Mouse (Mus musculus): ENCODE results near the gene Trim80. TPM values are rescaled to one million over a fixed set of nuclear protein-coding genes. Genes with fewer than 3 reads are reported as not detected.

Gene Trim80
- polyA plus RNA-seq, 1 experiment from 2014 or later, result 0.19 TPM

DNA sequence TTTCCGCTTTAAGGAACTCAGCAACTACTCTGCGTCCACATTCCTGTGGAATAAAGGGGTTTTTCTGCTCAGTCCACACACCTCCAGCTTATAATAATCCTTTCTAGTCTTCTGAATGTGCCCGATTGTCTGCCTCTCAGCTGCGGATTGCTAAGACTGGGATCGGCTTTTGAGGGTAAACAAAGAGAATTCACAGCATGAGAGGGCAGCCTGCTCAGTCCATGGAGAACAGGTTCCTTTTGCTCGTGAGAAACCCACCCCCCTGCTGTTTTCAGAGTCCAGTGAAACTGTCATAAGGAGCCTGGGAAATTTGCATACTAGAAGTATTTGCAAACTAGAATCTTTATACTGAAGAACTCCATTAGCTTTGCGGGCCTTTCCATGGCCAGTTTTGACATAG is 30.8 kb upstream of the Trim80 start:
- Histone ChIP-seq H3K27ac (ENCODE audit: poor library complexity, severe bottlenecking) (no peak overlapping the region), H3K9ac (no peak overlapping the region), H3K36me3 (peaks cover 51% of the 10 kb centered on the region), H3K4me3 (no peak overlapping the region), H3K4me2 (no peak overlapping the region), H3K4me1 (replicated peaks) (peaks cover 18% of the 10 kb centered on the region), H3K27me3 (replicated peaks) (no peaks in the 10 kb centered on the region), H3K9me3 (replicated peaks) (no peaks in the 10 kb centered on the region)
- ATAC-seq (ENCODE audit: insufficient number of reproducible peaks, low FRiP score), result no peak
- WGBS, result 87% methylated on average over 7 of the region's 7 CpGs

- peak within 1 kb of the TSS; percentile 97 for H3K4me2 ChIP-seq
- no peaks in the 10 kb centered on the region for H3K9me3 ChIP-seq (replicated peaks)
- peak within 1 kb of the TSS; percentile 100 for H3K9ac ChIP-seq
- peaks cover 58% of the 10 kb centered on the region for H3K4me1 ChIP-seq (replicated peaks)
- peak within 1 kb of the TSS; percentile 92 for H3K27ac ChIP-seq (ENCODE audit: poor library complexity, severe bottlenecking)
- no peaks in the 10 kb centered on the region for H3K27me3 ChIP-seq (replicated peaks)
- peak; percentile 98 for ATAC-seq (ENCODE audit: insufficient number of reproducible peaks, low FRiP score)
- H3K36me3 ChIP-seq, result peaks cover 52% of the 10 kb centered on the region
- H3K4me3 ChIP-seq, result peak within 1 kb of the TSS; percentile 99
- WGBS, result under 1% methylated on average over 53 of the region's 56 CpGs
Observed at GRCm38 (mm10) chr11:115419531-115420237, 20.7 kb upstream of the Trim80 start, which contains the start of the genes Atp5h and Kctd2. Gene Atp5h, minus strand, starts transcription at chr11:115419962. Gene Kctd2, plus strand, starts transcription at chr11:115420128.

- Histone ChIP-seq H3K9me3 (replicated peaks) (no peaks in the 10 kb centered on the region), H3K36me3 (peaks cover 53% of the 10 kb centered on the region), H3K27ac (ENCODE audit: poor library complexity, severe bottlenecking) (peak overlapping the region; percentile 92), H3K4me1 (replicated peaks) (peaks cover 50% of the 10 kb centered on the region), H3K27me3 (replicated peaks) (no peaks in the 10 kb centered on the region), H3K4me3 (peak overlapping the region; percentile 99), H3K4me2 (peak overlapping the region; percentile 97), H3K9ac (peak overlapping the region; percentile 100)
- ATAC-seq (ENCODE audit: insufficient number of reproducible peaks, low FRiP score), result peak; percentile 60
- WGBS, result 1% methylated on average over 44 of the region's 45 CpGs
Observed at GRCm38 (mm10) chr11:115420336-115421190, 19.8 kb upstream of the Trim80 start.

DNA sequence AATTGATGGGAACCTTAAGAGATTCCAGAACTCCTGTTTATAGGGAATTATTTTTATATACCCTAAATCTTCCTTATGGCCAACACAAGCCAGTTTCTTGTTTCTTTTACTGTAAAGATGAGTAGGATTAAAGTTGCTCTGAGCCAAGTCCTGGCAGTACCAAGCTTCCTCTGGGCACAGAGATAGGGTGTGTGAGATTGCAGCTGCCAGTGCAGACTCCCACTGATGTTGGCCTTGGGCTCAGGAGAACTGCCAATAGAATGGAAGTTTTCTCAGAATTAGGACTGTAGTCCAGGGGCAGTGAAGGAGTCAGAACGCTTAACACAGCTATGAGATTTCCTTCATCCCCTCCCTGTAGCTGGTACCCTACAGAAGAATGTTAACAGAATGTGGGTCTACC is 19.0 kb upstream of the Trim80 start:
- Histone ChIP-seq H3K4me1 (replicated peaks) (peaks cover 42% of the 10 kb centered on the region), H3K27me3 (replicated peaks) (no peaks in the 10 kb centered on the region), H3K9me3 (replicated peaks) (no peaks in the 10 kb centered on the region), H3K4me3 (peak overlapping the region; percentile 99), H3K27ac (ENCODE audit: poor library complexity, severe bottlenecking) (no peak overlapping the region), H3K36me3 (peaks cover 51% of the 10 kb centered on the region), H3K9ac (peak overlapping the region; percentile 17; the same call in 1 of the 2 replicates), H3K4me2 (peak overlapping the region; percentile 97)
- WGBS, result 65% methylated on average over 1 of the region's 1 CpGs
- no peak for ATAC-seq (ENCODE audit: insufficient number of reproducible peaks, low FRiP score)

DNA sequence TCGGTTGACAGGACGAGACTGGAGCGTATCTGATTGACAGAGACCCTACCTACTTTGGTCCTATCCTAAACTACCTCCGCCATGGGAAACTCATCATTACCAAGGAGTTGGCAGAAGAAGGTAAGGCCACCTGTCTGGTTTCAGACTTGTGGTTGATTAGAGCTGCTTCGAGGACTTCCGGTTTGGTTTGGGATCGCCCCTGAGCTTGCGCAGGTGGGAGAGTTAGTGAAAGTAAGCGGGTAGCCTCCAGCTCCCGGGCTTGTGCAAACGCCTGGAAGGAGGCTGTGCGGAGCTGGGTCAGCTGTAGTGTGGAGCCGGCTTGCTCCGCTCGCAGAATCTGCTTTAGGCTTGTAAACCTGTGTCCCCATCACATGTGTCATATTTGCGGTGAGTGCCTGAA is 18.4 kb upstream of the Trim80 start:
- Histone ChIP-seq H3K4me2 (no peak overlapping the region), H3K9me3 (replicated peaks) (no peaks in the 10 kb centered on the region), H3K27me3 (replicated peaks) (no peaks in the 10 kb centered on the region), H3K4me1 (replicated peaks) (peaks cover 36% of the 10 kb centered on the region), H3K4me3 (no peak overlapping the region), H3K9ac (no peak overlapping the region), H3K36me3 (peaks cover 49% of the 10 kb centered on the region), H3K27ac (ENCODE audit: poor library complexity, severe bottlenecking) (no peak overlapping the region)
- 89% methylated on average over 16 of the region's 16 CpGs for WGBS
- no peak for ATAC-seq (ENCODE audit: insufficient number of reproducible peaks, low FRiP score)

DNA sequence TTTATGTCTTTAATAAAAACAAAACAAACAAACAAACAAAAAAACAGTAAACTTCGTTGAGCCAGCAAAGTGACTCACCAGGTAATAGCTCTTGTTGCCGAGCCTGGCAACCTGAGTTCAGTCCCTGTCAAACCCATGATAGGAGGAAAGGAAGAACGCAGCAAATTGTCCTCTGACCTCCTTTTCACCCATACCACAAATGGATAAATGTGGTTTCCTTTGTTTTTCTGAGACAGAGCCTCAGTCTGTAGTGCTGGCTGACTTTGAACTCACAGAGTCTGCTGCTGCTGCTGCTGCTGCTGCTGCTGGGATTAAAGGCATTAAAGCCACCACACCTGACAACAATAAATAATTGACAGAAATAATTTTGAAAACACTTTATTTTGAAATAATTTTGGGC is 17.3 kb upstream of the Trim80 start:
- 90% methylated on average over 3 of the region's 3 CpGs for WGBS
- H3K4me1 ChIP-seq (replicated peaks), result peaks cover 35% of the 10 kb centered on the region

DNA sequence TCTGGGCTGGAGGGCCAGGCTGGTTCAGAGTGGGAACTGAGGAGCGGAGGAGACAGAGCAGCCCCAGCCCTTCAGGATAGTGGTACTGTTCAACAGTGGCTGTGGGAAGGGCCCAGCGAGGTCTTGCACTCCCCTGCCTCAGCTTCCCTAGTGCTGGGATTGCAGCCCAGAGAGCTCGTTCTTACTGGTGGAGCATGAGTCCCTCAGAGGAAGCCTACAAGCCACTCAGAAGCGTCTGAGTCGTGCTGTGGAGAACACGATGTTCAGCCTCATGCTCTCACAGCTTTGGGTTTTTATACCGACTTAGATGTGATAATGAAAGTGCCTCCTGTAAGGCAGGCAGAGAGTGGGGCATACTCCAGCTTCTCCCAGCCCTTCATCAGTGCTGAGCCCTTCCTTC is 15.7 kb upstream of the Trim80 start:
- H3K4me1 ChIP-seq (replicated peaks), result peaks cover 25% of the 10 kb centered on the region
- no peak overlapping the region for H3K9ac ChIP-seq
- no peaks in the 10 kb centered on the region for H3K9me3 ChIP-seq (replicated peaks)
- WGBS, result 84% methylated on average over 7 of the region's 7 CpGs
- ATAC-seq (ENCODE audit: insufficient number of reproducible peaks, low FRiP score), result no peak
- no peak overlapping the region for H3K27ac ChIP-seq (ENCODE audit: poor library complexity, severe bottlenecking)
- peaks cover 57% of the 10 kb centered on the region for H3K36me3 ChIP-seq
- no peak overlapping the region for H3K4me2 ChIP-seq
- H3K27me3 ChIP-seq (replicated peaks), result no peaks in the 10 kb centered on the region
- H3K4me3 ChIP-seq, result no peak overlapping the region

More for the DNA sequence above, 17.3 kb upstream of the Trim80 start:
- H3K4me2 ChIP-seq, result no peak overlapping the region
- no peaks in the 10 kb centered on the region for H3K9me3 ChIP-seq (replicated peaks)
- no peak overlapping the region for H3K9ac ChIP-seq
- peaks cover 46% of the 10 kb centered on the region for H3K36me3 ChIP-seq
- H3K27ac ChIP-seq (ENCODE audit: poor library complexity, severe bottlenecking), result no peak overlapping the region
- H3K4me3 ChIP-seq, result no peak overlapping the region
- H3K27me3 ChIP-seq (replicated peaks), result no peaks in the 10 kb centered on the region
- no peak for ATAC-seq (ENCODE audit: insufficient number of reproducible peaks, low FRiP score)

- Histone ChIP-seq H3K27me3 (replicated peaks) (no peaks in the 10 kb centered on the region), H3K9me3 (replicated peaks) (no peaks in the 10 kb centered on the region), H3K36me3 (peaks cover 67% of the 10 kb centered on the region), H3K27ac (ENCODE audit: poor library complexity, severe bottlenecking) (no peak overlapping the region), H3K4me2 (no peak overlapping the region), H3K4me3 (no peak overlapping the region), H3K4me1 (replicated peaks) (peaks cover 24% of the 10 kb centered on the region), H3K9ac (no peak overlapping the region)
- WGBS, result 88% methylated on average over 6 of the region's 6 CpGs
- ATAC-seq (ENCODE audit: insufficient number of reproducible peaks, low FRiP score), result no peak
Observed at GRCm38 (mm10) chr11:115425671-115426070, 14.7 kb upstream of the Trim80 start.

- WGBS, result 34% methylated on average over 20 of the region's 20 CpGs
- Histone ChIP-seq H3K4me1 (replicated peaks) (peaks cover 11% of the 10 kb centered on the region), H3K36me3 (peaks cover 78% of the 10 kb centered on the region), H3K9ac (peak overlapping the region; percentile 6; the same call in 1 of the 2 replicates), H3K4me3 (no peak overlapping the region), H3K4me2 (0 out of 2 replicates have a peak overlapping the region, but pooled peaks have one; percentile 22), H3K27me3 (replicated peaks) (no peaks in the 10 kb centered on the region), H3K27ac (ENCODE audit: poor library complexity, severe bottlenecking) (peak overlapping the region; percentile 35), H3K9me3 (replicated peaks) (no peaks in the 10 kb centered on the region)
- peak; percentile 69 for ATAC-seq (ENCODE audit: insufficient number of reproducible peaks, low FRiP score)
Observed at GRCm38 (mm10) chr11:115427482-115428331, 12.6 kb upstream of the Trim80 start.

- Histone ChIP-seq H3K4me3 (no peak overlapping the region), H3K27me3 (replicated peaks) (no peaks in the 10 kb centered on the region), H3K36me3 (peaks cover 76% of the 10 kb centered on the region), H3K4me2 (no peak overlapping the region), H3K9ac (no peak overlapping the region), H3K9me3 (replicated peaks) (no peaks in the 10 kb centered on the region), H3K4me1 (replicated peaks) (peaks cover 11% of the 10 kb centered on the region), H3K27ac (ENCODE audit: poor library complexity, severe bottlenecking) (no peak overlapping the region)
- ATAC-seq (ENCODE audit: insufficient number of reproducible peaks, low FRiP score), result no peak
- 83% methylated on average over 7 of the region's 7 CpGs for WGBS
Observed at GRCm38 (mm10) chr11:115429307-115429706, 11.0 kb upstream of the Trim80 start.

All from heart, embryonic 12.5 days (tissue).